In genomic region chr10:26761103-26761502, GRCm38 (mm10) we compare ENCODE assay signal across 13 mouse cellular contexts.
"Had no signal": no experiment of that assay in that cellular context is flagged by ENCODE, and none has a peak within 500 bp of the region (broad histone marks: within the 10 kb centered on the region; RNA-seq: fewer than 3 reads in every experiment).

No protein-coding gene starts in this region.

- H3K9me3 ChIP-seq: midbrain, embryonic 10.5 days; midbrain, embryonic 12.5 days; neural tube, embryonic 12.5 days had no signal

- H3K36me3 ChIP-seq: midbrain, embryonic 10.5 days; midbrain, embryonic 12.5 days; neural tube, embryonic 12.5 days had no signal

- DNase-seq: lung, adult 18-20 months; lung, embryonic 14.5 days; lung, postnatal 10 days; lung, postnatal 4 days; midbrain, embryonic 14.5 days; right cerebral cortex, postnatal 14 days; thymus, adult 18-20 months; thymus, postnatal 25 days had no signal

- H3K4me3 ChIP-seq: midbrain, embryonic 10.5 days; midbrain, embryonic 12.5 days; myocyte; neural tube, embryonic 12.5 days had no signal

- ATAC-seq: midbrain, embryonic 16.5 days had no signal

- H3K27ac ChIP-seq: midbrain, embryonic 10.5 days; midbrain, embryonic 12.5 days; neural tube, embryonic 12.5 days had no signal

- H3K9ac ChIP-seq: lung, embryonic 14.5 days; midbrain, embryonic 12.5 days; neural tube, embryonic 12.5 days had no signal

- H3K4me1 ChIP-seq: neural tube, embryonic 12.5 days had no signal

- H3K4me2 ChIP-seq: lung, embryonic 14.5 days; midbrain, embryonic 12.5 days; neural tube, embryonic 12.5 days had no signal

- H3K27me3 ChIP-seq: midbrain, embryonic 12.5 days; neural tube, embryonic 12.5 days had no signal
